Mouse (Mus musculus): ENCODE measurements around the gene Ddah2.

GRCm38 (mm10) chr17:35064951-35065947 lies 6.4 kb downstream of the Ddah2 start, which contains the start of gene Ly6g6c:
- TF ChIP-seq CTCF (IDR thresholded peaks at IDR 0.05; ENCODE audit: low read depth, low read length) (no peak), GATA1 (IDR thresholded peaks at IDR 0.05; ENCODE audit: borderline replicate concordance, low read length) (no peak), POLR2AphosphoS5 (IDR thresholded peaks at IDR 0.05; ENCODE audit: insufficient replicate concordance, low read depth, low read length) (no peak), TAL1 (conservative IDR thresholded peaks at IDR 0.05; ENCODE audit: low read depth, low read length) (no peak)
